Mouse (Mus musculus) cerebellum, adult 2 months (tissue): ENCODE data around the gene Nle1. TPM values are rescaled to one million over a fixed set of nuclear protein-coding genes. Genes with fewer than 3 reads are reported as not detected.
"Not testable (repeated sequence)": the region's sequence is repeated elsewhere in the genome, so short reads cannot be mapped to it uniquely, and the experiment has no call there.

Experiments
- DNase-seq, 2 experiments: peaks; one replicate each; pipeline ENCODE4 v3.0.0; 2021
- H3K27ac ChIP-seq: fragments of 200-500 bp; 2 replicates; pipeline ENCODE4 v1.5.1; 2012; ENCODE audit warnings: low read length, control low read depth, inconsistent platforms; ENCODE audit not compliant: insufficient read depth
- H3K27me3 ChIP-seq: fragments of 200-500 bp; 2 replicates; pipeline ENCODE4 v1.6.1; 2012; ENCODE audit warnings: inconsistent platforms, mild to moderate bottlenecking, low read length, moderate library complexity; ENCODE audit not compliant: control insufficient read depth, insufficient read depth
- H3K4me1 ChIP-seq: fragments of 200-500 bp; 2 replicates; pipeline ENCODE4 v1.6.1; 2011; ENCODE audit warnings: low read length; ENCODE audit not compliant: control insufficient read depth, insufficient read depth
- H3K4me3 ChIP-seq: fragments of 200-500 bp; replicated peaks from 2 replicates; pipeline ENCODE3; 2011; ENCODE audit warnings: mild to moderate bottlenecking, low read depth, low read length, control low read depth; ENCODE audit not compliant: insufficient read depth
- CTCF ChIP-seq: fragments of 200-500 bp; IDR thresholded peaks from 2 replicates; pipeline ENCODE4 v1.5.1; 2011; ENCODE audit warnings: low read depth, mild to moderate bottlenecking, control low read depth, low read length, moderate library complexity, borderline replicate concordance; ENCODE audit not compliant: insufficient read depth
- POLR2A ChIP-seq: fragments of 200-500 bp; IDR thresholded peaks from 2 replicates; pipeline ENCODE4 v1.6.1; 2011; ENCODE audit warnings: low read length, control low read depth, borderline replicate concordance; ENCODE audit not compliant: insufficient read depth
- WGBS: fragments of 180-500 bp; shearing (Covaris S2); methylation state at CpG from one replicate; pipeline ENCODE4 v1.1.7; 2018; 5-methylcytosine and 5-hydroxymethylcytosine counted together
- polyA plus RNA-seq: library from polyadenylated mRNA; depleted of rRNA; stranded (reverse); fragments of >200 nt; gene quantifications from 2 replicates; pipeline ENCODE4 v1.2.3, GENCODE M21; 2012

Gene Nle1
- polyA plus RNA-seq, 1 experiment = 43.0 TPM

GRCm38 (mm10) chr11:82947457-82947856, 39.2 kb upstream of the Nle1 start:
- H3K4me1 ChIP-seq = no peaks in the 10 kb centered on the region
- no peak for TF ChIP-seq CTCF
- no peak for TF ChIP-seq POLR2A
- no peak overlapping the region for H3K4me3 ChIP-seq
- H3K27me3 ChIP-seq = no peaks in the 10 kb centered on the region; the same call in 1 of the 2 replicates
- WGBS = 54% methylated on average over 4 of the region's 4 CpGs
- DNase-seq = no peak
- no peak overlapping the region for H3K27ac ChIP-seq

GRCm38 (mm10) chr11:82945636-82946035, 37.4 kb upstream of the Nle1 start:
- no peaks in the 10 kb centered on the region for H3K27me3 ChIP-seq
- DNase-seq = no peak
- no peak overlapping the region for H3K27ac ChIP-seq
- H3K4me3 ChIP-seq = no peak overlapping the region
- WGBS = 69% methylated on average over 2 of the region's 2 CpGs
- TF ChIP-seq POLR2A = no peak
- no peak for TF ChIP-seq CTCF
- H3K4me1 ChIP-seq = no peaks in the 10 kb centered on the region

- no peaks in the 10 kb centered on the region for H3K27me3 ChIP-seq
- 52% methylated on average over 6 of the region's 6 CpGs for WGBS
- TF ChIP-seq POLR2A = no peak
- no peak overlapping the region for H3K27ac ChIP-seq
- DNase-seq = no peak
- no peak overlapping the region for H3K4me3 ChIP-seq
- no peaks in the 10 kb centered on the region for H3K4me1 ChIP-seq
Measured at GRCm38 (mm10) chr11:82943336-82943735, 35.1 kb upstream of the Nle1 start.

- WGBS = 2% methylated on average over 29 of the region's 29 CpGs
- no peaks in the 10 kb centered on the region; the same call in 1 of the 2 replicates for H3K27me3 ChIP-seq
- no peak overlapping the region for H3K27ac ChIP-seq
- no peak for DNase-seq
- peak overlapping the region; percentile 40 for H3K4me3 ChIP-seq
- TF ChIP-seq CTCF = no peak
- no peak for TF ChIP-seq POLR2A
- H3K4me1 ChIP-seq = peaks cover 5% of the 10 kb centered on the region
Measured at GRCm38 (mm10) chr11:82933186-82933585, 25.0 kb upstream of the Nle1 start.

- not testable (repeated sequence) for H3K4me3 ChIP-seq, H3K4me1 ChIP-seq, H3K27me3 ChIP-seq, H3K27ac ChIP-seq, DNase-seq
- WGBS = 1% methylated on average over 117 of the region's 119 CpGs
Measured at GRCm38 (mm10) chr11:82931671-82932450, 23.6 kb upstream of the Nle1 start.

GRCm38 (mm10) chr11:82931161-82931560, 22.9 kb upstream of the Nle1 start:
- 2% methylated on average over 63 of the region's 63 CpGs for WGBS
- not testable (repeated sequence) for DNase-seq, H3K27ac ChIP-seq, H3K27me3 ChIP-seq, H3K4me1 ChIP-seq
- peak overlapping the region; percentile 30 for H3K4me3 ChIP-seq

GRCm38 (mm10) chr11:82930391-82930955, 22.3 kb upstream of the Nle1 start:
- not testable (repeated sequence) for H3K4me1 ChIP-seq, DNase-seq, H3K27ac ChIP-seq, H3K27me3 ChIP-seq
- peak overlapping the region; percentile 13 for H3K4me3 ChIP-seq
- 3% methylated on average over 84 of the region's 85 CpGs for WGBS

- no peak for DNase-seq
- H3K27me3 ChIP-seq = no peaks in the 10 kb centered on the region; the same call in 1 of the 2 replicates
- H3K27ac ChIP-seq = no peak overlapping the region
- no peak overlapping the region for H3K4me3 ChIP-seq
- TF ChIP-seq CTCF (no peak), POLR2A (no peak)
- 69% methylated on average over 3 of the region's 3 CpGs for WGBS
- peaks cover 5% of the 10 kb centered on the region for H3K4me1 ChIP-seq
Measured at GRCm38 (mm10) chr11:82929633-82929950, 21.4 kb upstream of the Nle1 start.
